Mouse (Mus musculus) embryonic facial prominence, embryonic 14.5 days (tissue): ENCODE measurements around the gene Kcnip4. TPM values are rescaled to one million over a fixed set of nuclear protein-coding genes. Genes with fewer than 3 reads are reported as not detected.

Experiments used
- ATAC-seq: fragments of 200-750 bp; cut with Nextera tagmentation; 2 replicates; pipeline ENCODE4 v1.8.0; 2017; ENCODE audit warnings: low read depth, moderate number of reproducible peaks, moderate TSS enrichment
- DNase-seq: peaks from one replicate; pipeline ENCODE4 v3.0.0-alpha.2; 2015; ENCODE audit warnings: low spot score
- H3K27ac ChIP-seq: fragments of 300-500 bp; sonication (generic); replicated peaks from 2 replicates; pipeline ENCODE4 v1.5.1; 2014; ENCODE audit warnings: low read depth, mild to moderate bottlenecking, low read length, moderate library complexity
- H3K27me3 ChIP-seq: fragments of 300-500 bp; sonication (generic); replicated peaks from 2 replicates; pipeline ENCODE4 v1.6.1; 2014; ENCODE audit warnings: low read length; ENCODE audit not compliant: control insufficient read depth, insufficient read depth
- H3K36me3 ChIP-seq: fragments of 300-500 bp; sonication (generic); 2 replicates; pipeline ENCODE4 v1.6.1; 2014; ENCODE audit warnings: low read length, mixed read lengths; ENCODE audit not compliant: control insufficient read depth, insufficient read depth
- H3K4me1 ChIP-seq: fragments of 300-500 bp; sonication (generic); 2 replicates; pipeline ENCODE4 v1.6.1; 2014; ENCODE audit warnings: antibody characterized with exemption, low read length; ENCODE audit not compliant: control insufficient read depth, insufficient read depth
- H3K4me2 ChIP-seq: fragments of 300-500 bp; sonication (generic); 2 replicates; pipeline ENCODE4 v1.6.1; 2014; ENCODE audit warnings: low read depth, mild to moderate bottlenecking, low read length, moderate library complexity, mixed read lengths
- H3K4me3 ChIP-seq: fragments of 300-500 bp; sonication (generic); 2 replicates; pipeline ENCODE4 v1.5.1; 2014; ENCODE audit warnings: low read depth, mild to moderate bottlenecking, low read length
- H3K9ac ChIP-seq: fragments of 300-500 bp; sonication (generic); 2 replicates; pipeline ENCODE4 v1.6.1; 2014; ENCODE audit warnings: low read depth, mild to moderate bottlenecking, low read length, moderate library complexity, mixed read lengths
- H3K9me3 ChIP-seq: fragments of 300-500 bp; sonication (generic); 2 replicates; pipeline ENCODE4 v1.6.1; 2016; ENCODE audit warnings: low read length; ENCODE audit not compliant: control insufficient read depth
- WGBS: fragments of 180-500 bp; shearing (Covaris S2); extraction: QIAGEN DNeasy Blood & Tissue Kit; methylation state at CpG from one replicate; pipeline ENCODE4 v1.1.7; 2014; 5-methylcytosine and 5-hydroxymethylcytosine counted together
- polyA plus RNA-seq: library from polyadenylated mRNA; unstranded; fragments of >200 nt; fragmentation: Nextera tagmentation; extraction: Ambion mirVana; gene quantifications from 2 replicates; pipeline ENCODE4 v1.2.1, GENCODE M21; 2014

The Kcnip4 gene
- polyA plus RNA-seq, 1 experiment from 2014 or later = 2.9 TPM

DNA sequence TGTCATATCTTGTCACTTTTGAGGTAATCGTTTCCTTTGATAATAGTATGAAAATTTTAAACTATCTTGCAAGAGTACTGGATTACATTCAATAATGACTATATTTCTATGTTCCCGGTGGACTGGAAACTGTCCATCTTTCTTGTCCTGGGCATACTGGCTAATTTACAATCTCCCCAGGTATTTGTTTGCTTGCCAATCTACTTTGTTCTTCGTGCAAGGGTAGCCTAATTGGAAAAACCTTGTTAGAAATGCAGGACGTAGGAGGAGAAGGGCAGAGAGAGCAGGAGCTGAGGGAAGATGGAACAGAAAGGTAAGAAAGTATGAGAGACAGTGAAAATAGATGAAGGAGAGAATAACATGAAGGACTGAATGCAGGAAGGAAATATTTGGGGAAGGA, 226.1 kb downstream of the Kcnip4 start:
- Histone ChIP-seq H3K27ac (no peak overlapping the region), H3K4me3 (no peak overlapping the region), H3K4me2 (no peak overlapping the region), H3K9ac (no peak overlapping the region), H3K4me1 (no peaks in the 10 kb centered on the region), H3K9me3 (no peaks in the 10 kb centered on the region), H3K27me3 (no peaks in the 10 kb centered on the region), H3K36me3 (no peaks in the 10 kb centered on the region)
- 73% methylated on average over 4 of the region's 4 CpGs for WGBS
- ATAC-seq = no peak
- DNase-seq = no peak

DNA sequence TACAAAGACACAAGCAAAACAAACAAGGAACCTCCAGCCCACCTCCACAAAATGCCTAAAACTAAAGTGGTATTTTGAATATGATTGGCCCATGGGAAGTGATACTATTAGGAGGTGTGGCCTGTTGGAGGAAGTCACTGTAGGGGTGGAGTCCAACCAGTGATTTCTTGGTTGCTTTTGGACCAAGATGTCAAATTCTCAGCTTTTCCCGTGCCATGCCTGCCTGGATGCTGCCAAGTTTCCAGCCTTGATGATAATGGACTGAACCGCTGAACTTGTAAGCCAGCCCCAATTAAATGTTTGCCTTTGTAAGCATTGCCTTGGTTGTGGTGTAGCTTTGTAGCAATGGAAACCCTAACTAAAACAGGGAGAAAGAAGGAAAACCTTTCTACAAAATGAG, 232.3 kb downstream of the Kcnip4 start:
- no peak overlapping the region for H3K4me2 ChIP-seq
- DNase-seq (no peak), ATAC-seq (no peak)
- no peak overlapping the region for H3K9ac ChIP-seq
- H3K9me3 ChIP-seq = no peaks in the 10 kb centered on the region
- H3K4me1 ChIP-seq = no peaks in the 10 kb centered on the region
- no peaks in the 10 kb centered on the region for H3K36me3 ChIP-seq
- H3K27me3 ChIP-seq = no peaks in the 10 kb centered on the region
- H3K4me3 ChIP-seq = no peak overlapping the region
- no peak overlapping the region for H3K27ac ChIP-seq
- 87% methylated on average over 2 of the region's 2 CpGs for WGBS

DNA sequence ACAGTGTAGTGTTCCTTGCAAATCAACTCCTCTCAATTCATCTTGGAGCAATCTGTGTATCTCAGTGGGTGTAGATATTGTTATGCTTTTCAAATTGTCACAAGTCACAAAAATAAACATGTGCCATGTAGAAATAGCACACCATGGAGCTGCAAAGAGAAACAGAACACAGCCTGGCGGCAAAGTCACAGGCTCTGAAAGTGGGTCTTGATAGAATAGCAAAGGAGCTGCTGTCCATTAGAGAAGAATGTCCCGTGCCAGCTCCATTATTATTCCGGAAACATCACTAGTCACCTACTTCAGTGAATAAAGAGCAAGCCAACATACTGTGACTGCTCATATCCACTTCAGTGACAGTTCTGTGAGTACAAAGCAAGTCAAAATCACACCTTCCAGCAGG, 232.9 kb downstream of the Kcnip4 start:
- no peak overlapping the region for H3K4me3 ChIP-seq
- ATAC-seq (no peak), DNase-seq (no peak)
- no peaks in the 10 kb centered on the region for H3K27me3 ChIP-seq
- H3K9me3 ChIP-seq = no peaks in the 10 kb centered on the region
- 81% methylated on average over 3 of the region's 3 CpGs for WGBS
- H3K9ac ChIP-seq = no peak overlapping the region
- no peak overlapping the region for H3K27ac ChIP-seq
- no peak overlapping the region for H3K4me2 ChIP-seq
- no peaks in the 10 kb centered on the region for H3K36me3 ChIP-seq
- no peaks in the 10 kb centered on the region for H3K4me1 ChIP-seq

DNA sequence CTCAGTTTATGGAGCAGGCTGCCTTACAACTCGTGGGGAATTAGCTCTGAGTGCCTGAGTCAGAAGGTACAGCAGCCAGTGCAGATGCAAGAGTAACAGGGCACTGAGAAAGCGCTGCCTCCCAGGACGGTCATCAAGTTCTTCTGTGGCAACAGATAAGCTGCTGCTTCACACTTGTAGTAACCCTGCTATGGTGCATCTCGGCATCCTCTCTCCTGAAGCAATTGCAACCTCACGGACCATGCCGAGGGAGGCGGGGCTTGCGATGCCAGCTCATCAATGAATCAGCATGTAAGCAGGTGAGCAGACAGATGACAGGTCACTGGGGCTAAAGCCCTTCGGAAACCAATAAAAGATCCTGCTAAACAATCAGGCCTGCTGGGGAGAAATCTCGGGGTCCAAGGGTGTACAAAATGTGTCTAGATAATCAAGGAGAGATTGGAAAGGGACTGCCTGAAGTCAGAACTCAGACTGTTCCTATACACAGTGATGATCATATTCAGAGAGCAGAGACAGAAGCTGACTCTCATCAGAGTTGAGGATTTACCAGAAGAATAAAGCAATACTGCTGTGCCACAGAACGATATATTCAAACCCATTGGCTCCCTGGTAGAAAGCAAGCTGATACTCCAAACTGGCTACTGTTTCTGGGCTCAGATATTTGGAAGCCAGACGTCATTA, 239.1 kb downstream of the Kcnip4 start:
- WGBS = 26% methylated on average over 12 of the region's 12 CpGs
- peak overlapping the region; percentile 9; the same call in 1 of the 2 replicates for H3K9ac ChIP-seq
- no peaks in the 10 kb centered on the region for H3K9me3 ChIP-seq
- no peaks in the 10 kb centered on the region for H3K36me3 ChIP-seq
- peak overlapping the region; percentile 25; the same call in 1 of the 2 replicates for H3K4me3 ChIP-seq
- no peaks in the 10 kb centered on the region; the same call in 1 of the 2 replicates for H3K4me1 ChIP-seq
- peak overlapping the region; percentile 51 for H3K4me2 ChIP-seq
- ATAC-seq (no peak), DNase-seq (no peak)
- H3K27me3 ChIP-seq = no peaks in the 10 kb centered on the region
- H3K27ac ChIP-seq = no peak overlapping the region; the same call in 1 of the 2 replicates

DNA sequence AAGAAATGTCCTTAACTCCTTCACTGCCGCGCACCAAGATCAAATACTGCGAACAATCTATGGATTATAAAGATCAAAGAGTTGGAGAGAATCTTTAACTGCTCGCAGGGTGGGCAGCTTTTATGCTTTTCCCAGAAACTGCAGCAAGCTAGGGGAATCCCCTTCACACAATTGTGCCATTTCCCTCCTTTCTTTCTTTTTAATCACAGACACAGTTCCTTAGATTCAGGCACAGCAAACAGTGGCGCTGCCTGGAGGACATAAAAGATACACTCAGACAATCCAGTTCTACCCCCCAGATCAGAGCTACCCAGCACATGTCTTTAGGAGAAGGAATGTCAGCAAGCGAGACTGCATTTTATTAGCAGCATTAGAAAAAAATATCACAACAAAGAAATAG, 239.9 kb downstream of the Kcnip4 start:
- peak overlapping the region; percentile 51 for H3K4me2 ChIP-seq
- DNase-seq = peak; percentile 12
- no peak for ATAC-seq
- no peaks in the 10 kb centered on the region for H3K27me3 ChIP-seq
- H3K4me3 ChIP-seq = peak overlapping the region; percentile 25; the same call in 1 of the 2 replicates
- no peaks in the 10 kb centered on the region for H3K9me3 ChIP-seq
- H3K36me3 ChIP-seq = no peaks in the 10 kb centered on the region
- 45% methylated on average over 6 of the region's 6 CpGs for WGBS
- H3K4me1 ChIP-seq = no peaks in the 10 kb centered on the region; the same call in 1 of the 2 replicates
- no peak overlapping the region for H3K9ac ChIP-seq
- H3K27ac ChIP-seq = no peak overlapping the region; the same call in 1 of the 2 replicates

DNA sequence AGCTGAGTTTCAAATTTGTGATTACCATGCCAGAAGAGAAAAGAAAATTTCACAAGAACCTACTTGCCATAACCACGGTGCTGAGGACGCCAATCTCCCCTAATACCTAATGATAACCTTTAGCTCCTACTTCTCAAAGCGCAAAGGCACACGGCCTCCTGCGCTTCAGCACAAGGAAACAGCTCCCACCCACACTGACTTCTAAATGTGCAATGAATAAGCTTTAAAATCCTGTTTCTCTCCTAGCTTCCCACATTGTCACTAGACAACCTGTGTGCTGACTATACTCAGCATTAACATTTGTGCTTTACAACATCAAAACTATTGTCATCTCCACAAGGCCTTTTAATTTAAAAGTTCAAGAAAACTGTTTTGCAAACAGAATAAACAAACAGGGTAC, 241.3 kb downstream of the Kcnip4 start:
- Histone ChIP-seq H3K4me1 (no peaks in the 10 kb centered on the region; the same call in 1 of the 2 replicates), H3K4me2 (no peak overlapping the region), H3K9me3 (no peaks in the 10 kb centered on the region), H3K4me3 (no peak overlapping the region), H3K27ac (no peak overlapping the region), H3K36me3 (no peaks in the 10 kb centered on the region), H3K9ac (no peak overlapping the region), H3K27me3 (no peaks in the 10 kb centered on the region)
- ATAC-seq (no peak), DNase-seq (no peak)
- 68% methylated on average over 5 of the region's 5 CpGs for WGBS

DNA sequence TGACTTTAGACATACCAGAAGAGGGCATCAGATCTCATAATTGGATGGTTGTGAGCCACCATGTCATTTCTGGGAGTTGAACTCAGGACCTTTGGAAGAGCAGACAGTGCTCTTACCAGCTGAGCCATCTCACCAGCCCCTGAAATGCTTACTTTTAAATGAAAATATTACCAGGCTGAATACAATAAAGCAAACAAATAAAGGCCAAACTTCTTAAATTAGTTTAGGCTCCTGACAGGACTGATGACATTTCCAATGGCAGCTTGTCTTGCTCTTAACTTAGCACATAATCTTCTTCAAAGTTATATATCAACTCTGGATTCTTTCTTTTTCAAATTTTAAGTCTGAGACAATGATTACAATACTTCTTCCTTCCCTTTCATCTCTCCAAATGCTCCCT, 252.8 kb downstream of the Kcnip4 start:
- no peaks in the 10 kb centered on the region for H3K4me1 ChIP-seq
- DNase-seq (no peak), ATAC-seq (no peak)
- no peaks in the 10 kb centered on the region for H3K36me3 ChIP-seq
- H3K9ac ChIP-seq = no peak overlapping the region
- no peaks in the 10 kb centered on the region for H3K9me3 ChIP-seq
- no peaks in the 10 kb centered on the region for H3K27me3 ChIP-seq
- H3K4me2 ChIP-seq = no peak overlapping the region
- no peak overlapping the region for H3K27ac ChIP-seq
- no peak overlapping the region for H3K4me3 ChIP-seq

DNA sequence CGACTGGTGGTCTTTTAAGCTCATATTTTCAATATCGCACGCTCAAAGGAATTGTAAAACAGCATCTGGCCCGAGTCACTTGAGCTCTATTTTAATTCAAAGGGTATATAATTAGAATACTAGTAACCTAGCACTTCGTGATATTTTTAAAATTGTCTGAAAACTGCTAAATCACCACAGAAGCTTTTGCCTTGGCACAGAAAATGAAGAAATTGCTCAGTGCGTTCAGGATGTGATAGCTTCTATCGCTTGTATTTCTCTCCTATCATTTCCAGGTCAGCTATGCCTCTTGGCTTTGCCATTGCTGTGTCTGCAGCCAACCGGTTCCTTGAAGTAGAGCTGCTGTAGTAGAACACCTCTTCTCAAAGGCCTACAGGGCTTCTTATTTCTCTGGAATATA, 255.9 kb downstream of the Kcnip4 start:
- Histone ChIP-seq H3K27ac (no peak overlapping the region), H3K4me3 (no peak overlapping the region), H3K9me3 (no peaks in the 10 kb centered on the region), H3K9ac (no peak overlapping the region), H3K36me3 (no peaks in the 10 kb centered on the region), H3K27me3 (no peaks in the 10 kb centered on the region), H3K4me2 (no peak overlapping the region), H3K4me1 (no peaks in the 10 kb centered on the region)
- DNase-seq (no peak), ATAC-seq (no peak)
- WGBS = 86% methylated on average over 8 of the region's 8 CpGs

DNA sequence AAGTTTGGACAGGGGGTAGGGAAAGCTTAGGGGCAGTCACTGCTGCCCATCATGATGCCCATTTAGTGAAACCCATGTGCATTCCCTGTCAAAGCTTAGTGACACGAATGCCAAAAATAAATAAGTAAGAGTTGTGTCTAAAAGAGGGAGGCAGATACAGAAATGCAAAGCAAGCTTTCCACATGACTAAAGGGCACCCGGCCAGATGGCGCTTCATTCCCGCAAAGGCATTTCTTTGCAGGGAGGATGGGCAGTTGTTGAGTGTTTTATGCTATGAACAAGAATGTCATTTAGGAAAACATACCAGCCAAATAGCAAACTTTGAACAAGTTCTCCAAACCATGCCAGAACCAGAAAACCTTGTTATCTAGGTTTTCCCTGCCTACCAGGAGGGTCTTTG, 265.4 kb downstream of the Kcnip4 start:
- Histone ChIP-seq H3K4me3 (no peak overlapping the region), H3K4me2 (no peak overlapping the region), H3K27me3 (no peaks in the 10 kb centered on the region), H3K9me3 (no peaks in the 10 kb centered on the region), H3K36me3 (no peaks in the 10 kb centered on the region), H3K27ac (no peak overlapping the region), H3K9ac (no peak overlapping the region), H3K4me1 (no peaks in the 10 kb centered on the region)
- DNase-seq = peak; percentile 3
- WGBS = 82% methylated on average over 4 of the region's 4 CpGs
- no peak for ATAC-seq
